Mouse (Mus musculus) bone marrow macrophage, adult 2 months (primary cell): ENCODE measurements around the gene Gmfb.

Experiments
- CTCF ChIP-seq: IDR thresholded peaks from 2 replicates; pipeline ENCODE4 v1.5.1; 2012; ENCODE audit warnings: low read depth, mild to moderate bottlenecking, low read length, moderate library complexity
- POLR2A ChIP-seq: IDR thresholded peaks from 2 replicates; pipeline ENCODE4 v1.6.1; 2012; ENCODE audit warnings: mild to moderate bottlenecking, low read depth, low read length, borderline replicate concordance

GRCm38 (mm10) chr14:46815640-46816039, 6.4 kb downstream of the Gmfb start:
- TF ChIP-seq CTCF = no peak
- TF ChIP-seq POLR2A = no peak
